Mouse (Mus musculus) kidney, adult 2 months (tissue): ENCODE measurements around the gene Ptgdr2.

Source experiments
- CTCF ChIP-seq: fragments of 200-500 bp; conservative IDR thresholded peaks from 2 replicates; pipeline ENCODE4 v1.5.1; 2011; ENCODE audit warnings: low read depth, mild to moderate bottlenecking, control low read depth, low read length, moderate library complexity, mixed read lengths; ENCODE audit not compliant: insufficient read depth, insufficient read length
- POLR2A ChIP-seq: fragments of 200-500 bp; IDR thresholded peaks from one replicate; pipeline ENCODE4 v1.6.1; 2011; ENCODE audit warnings: low read depth, low read length, control low read depth

DNA sequence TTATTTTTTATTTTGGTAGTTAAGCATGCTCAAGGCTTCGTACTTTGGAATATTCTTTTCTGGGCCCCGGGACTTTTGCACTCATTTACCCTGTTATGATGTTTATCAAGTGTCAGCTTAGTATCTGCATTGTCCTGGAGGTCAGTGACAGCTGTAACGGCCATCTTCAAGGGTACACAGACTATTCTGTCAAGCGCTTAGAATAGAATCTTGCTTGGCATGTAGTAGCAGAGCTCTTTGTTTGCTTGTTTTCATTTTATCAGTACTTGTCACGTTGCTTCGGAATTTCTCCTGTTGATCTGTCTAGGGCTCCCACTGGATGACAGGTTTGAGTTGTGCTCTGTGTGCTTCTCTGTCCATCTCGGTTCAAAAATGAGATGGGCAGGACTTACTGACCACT is 40.1 kb upstream of the Ptgdr2 start:
- TF ChIP-seq CTCF (no peak), POLR2A (no peak)
